Mouse (Mus musculus) lung, adult 2 months (tissue): ENCODE data around the gene Gm20388.

Experiments
- CTCF ChIP-seq: fragments of 200-500 bp; IDR thresholded peaks from 2 replicates; pipeline ENCODE4 v1.5.1; 2011; ENCODE audit warnings: mild to moderate bottlenecking, low read length, control low read depth; ENCODE audit not compliant: insufficient read depth
- POLR2A ChIP-seq: fragments of 200-500 bp; IDR thresholded peaks from 2 replicates; pipeline ENCODE4 v1.6.1; 2011; ENCODE audit warnings: low read depth, mild to moderate bottlenecking, control low read depth, low read length, borderline replicate concordance; ENCODE audit errors: extremely low read depth

DNA sequence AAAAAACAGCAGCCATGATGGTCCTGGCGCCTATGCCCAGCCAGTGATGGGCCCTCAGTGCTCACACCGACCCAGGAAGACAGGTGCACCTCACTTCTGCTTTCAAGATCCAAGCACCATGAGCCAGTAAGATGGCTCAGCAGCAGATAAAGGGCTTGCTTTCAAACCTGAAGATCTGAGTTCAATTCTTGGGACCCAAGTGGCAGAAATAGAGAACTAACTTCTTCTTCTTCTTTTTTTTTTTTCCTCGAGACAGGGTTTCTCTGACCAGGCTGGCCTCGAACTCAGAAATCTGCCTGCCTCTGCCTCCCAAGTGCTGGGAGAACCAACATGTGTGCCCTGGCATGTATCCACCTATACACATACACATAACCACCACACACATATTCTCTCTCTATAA, 3509.1 kb downstream of the Gm20388 start:
- TF ChIP-seq CTCF (no peak), POLR2A (no peak)
